Mouse (Mus musculus): ENCODE measurements around the gene Smdt1. TPM values are rescaled to one million over a fixed set of nuclear protein-coding genes. Genes with fewer than 3 reads are reported as not detected.

The Smdt1 gene
- 214 and 227 TPM in 2 replicates for polyA plus RNA-seq (2014; fragmentation: Nextera tagmentation; extraction: Ambion mirVana)

DNA sequence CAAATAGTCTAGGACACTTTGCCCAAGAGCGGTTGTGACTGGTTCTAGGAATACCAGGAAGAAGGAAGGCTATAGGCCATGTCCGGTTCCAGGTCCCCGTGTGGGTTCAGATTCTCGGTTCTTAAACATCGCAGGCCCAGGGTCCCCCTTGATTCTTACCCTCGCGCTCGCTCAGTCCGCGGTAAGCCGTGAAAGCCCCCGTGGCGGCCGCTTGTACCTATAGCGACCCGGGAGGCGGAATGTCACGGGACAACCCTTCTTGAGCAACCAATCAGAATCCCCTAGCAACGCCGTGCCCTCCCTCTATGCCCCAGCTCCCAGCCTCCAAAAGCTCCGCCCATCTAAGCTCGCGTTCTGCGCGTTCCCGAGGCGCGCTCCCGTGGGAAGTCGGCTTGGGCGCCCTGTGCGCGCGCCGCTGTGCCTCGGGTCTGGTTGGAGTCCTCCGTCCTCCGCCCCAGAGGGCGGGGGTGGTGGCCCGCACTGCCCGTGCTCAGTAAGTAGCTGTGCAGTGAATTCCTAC is at the start of gene Smdt1, which contains the start of the genes Naga and Pheta2:
TSS of gene Smdt1 (plus strand) at position 367 of the 520 bp plus-strand sequence.
TSS of gene Naga (minus strand) at position 333 of the 520 bp plus-strand sequence.
TSS of gene Pheta2 (plus strand) at position 350 of the 520 bp plus-strand sequence.
- no peaks in the 10 kb centered on the region for H3K36me3 ChIP-seq (replicated peaks; ENCODE audit: control insufficient read depth, insufficient read depth, low read depth, low read length)
- peaks cover 4% of the 10 kb centered on the region; the same call in 1 of the 2 replicates for H3K27me3 ChIP-seq (ENCODE audit: control insufficient read depth, insufficient read depth, low read length)
- under 1% methylated on average over 41 of the region's 41 CpGs for WGBS
- peak within 1 kb of the TSS; percentile 62 for H3K9ac ChIP-seq (replicated peaks; ENCODE audit: low read length)
- no peaks in the 10 kb centered on the region for H3K9me3 ChIP-seq (replicated peaks; ENCODE audit: control insufficient read depth, low read length)
- ATAC-seq (replicated peaks; ENCODE audit: insufficient number of reproducible peaks, low FRiP score, low TSS enrichment, low read depth) (peak; percentile 76), DNase-seq (ENCODE audit: low spot score) (peak; percentile 97)
- H3K27ac ChIP-seq (replicated peaks; ENCODE audit: low read depth, low read length), result no peak within 1 kb of the TSS
- peak within 1 kb of the TSS; percentile 62 for H3K4me2 ChIP-seq (ENCODE audit: low read depth, low read length)
- H3K4me1 ChIP-seq (ENCODE audit: control insufficient read depth, insufficient read depth, low read length), result no peaks in the 10 kb centered on the region
- H3K4me3 ChIP-seq (ENCODE audit: low read depth, low read length), result peak within 1 kb of the TSS; percentile 52

DNA sequence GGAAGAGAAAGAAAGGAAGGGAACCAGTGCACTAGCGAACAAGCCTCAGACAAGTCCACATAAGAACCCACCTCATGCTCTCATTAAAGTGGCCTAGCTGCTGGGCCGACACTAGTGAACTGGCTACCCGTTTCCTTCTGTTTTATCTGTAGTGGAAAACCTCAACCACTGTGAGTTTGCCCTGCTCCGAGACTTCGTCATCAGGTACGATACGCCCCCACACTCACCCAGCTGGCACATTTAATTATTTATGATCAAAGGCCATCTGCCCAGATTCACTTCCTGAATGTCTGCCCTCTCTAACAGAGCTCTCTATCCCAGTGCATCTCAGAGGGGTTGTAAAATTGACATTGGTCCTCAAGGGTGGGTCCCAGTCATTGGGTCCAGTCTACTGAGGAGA is 48.5 kb upstream of the Smdt1 start:
- Histone ChIP-seq H3K36me3 (replicated peaks; ENCODE audit: control insufficient read depth, insufficient read depth, low read depth, low read length) (peaks cover 3% of the 10 kb centered on the region), H3K27ac (replicated peaks; ENCODE audit: low read depth, low read length) (no peak overlapping the region), H3K4me1 (ENCODE audit: control insufficient read depth, insufficient read depth, low read length) (no peaks in the 10 kb centered on the region; the same call in 1 of the 2 replicates), H3K9me3 (replicated peaks; ENCODE audit: control insufficient read depth, low read length) (no peaks in the 10 kb centered on the region), H3K4me2 (ENCODE audit: low read depth, low read length) (no peak overlapping the region), H3K9ac (replicated peaks; ENCODE audit: low read length) (no peak overlapping the region), H3K27me3 (ENCODE audit: control insufficient read depth, insufficient read depth, low read length) (no peaks in the 10 kb centered on the region), H3K4me3 (ENCODE audit: low read depth, low read length) (no peak overlapping the region)
- ATAC-seq (replicated peaks; ENCODE audit: insufficient number of reproducible peaks, low FRiP score, low TSS enrichment, low read depth) (no peak), DNase-seq (ENCODE audit: low spot score) (no peak)
- 92% methylated on average over 7 of the region's 7 CpGs for WGBS

DNA sequence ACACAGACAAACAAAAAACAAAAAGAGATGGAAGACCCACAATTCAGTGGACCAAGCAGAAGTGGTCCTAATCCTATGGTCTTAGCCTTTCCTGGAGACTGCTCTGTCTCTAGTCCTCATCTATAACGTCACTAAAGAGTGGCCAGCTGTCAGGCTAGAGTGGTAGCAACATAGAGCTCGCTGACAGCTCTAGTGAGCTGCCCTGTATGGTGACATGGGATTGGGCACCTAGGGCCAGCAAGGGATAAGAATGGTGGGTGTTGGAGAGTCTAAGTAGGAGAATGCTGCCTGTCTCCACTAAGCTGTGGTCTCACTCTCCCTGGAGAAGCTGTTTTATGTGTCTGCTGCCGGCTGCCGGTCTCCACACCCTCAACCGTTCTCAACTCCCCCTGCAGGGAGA is 45.9 kb upstream of the Smdt1 start:
- Histone ChIP-seq H3K4me3 (ENCODE audit: low read depth, low read length) (no peak overlapping the region), H3K9me3 (replicated peaks; ENCODE audit: control insufficient read depth, low read length) (no peaks in the 10 kb centered on the region), H3K27ac (replicated peaks; ENCODE audit: low read depth, low read length) (no peak overlapping the region), H3K27me3 (ENCODE audit: control insufficient read depth, insufficient read depth, low read length) (no peaks in the 10 kb centered on the region), H3K9ac (replicated peaks; ENCODE audit: low read length) (no peak overlapping the region), H3K4me1 (ENCODE audit: control insufficient read depth, insufficient read depth, low read length) (no peaks in the 10 kb centered on the region; the same call in 1 of the 2 replicates), H3K36me3 (replicated peaks; ENCODE audit: control insufficient read depth, insufficient read depth, low read depth, low read length) (peaks cover 3% of the 10 kb centered on the region), H3K4me2 (ENCODE audit: low read depth, low read length) (no peak overlapping the region)
- DNase-seq (ENCODE audit: low spot score), result no peak
- WGBS, result 26% methylated on average over 5 of the region's 5 CpGs
- ATAC-seq (replicated peaks; ENCODE audit: insufficient number of reproducible peaks, low FRiP score, low TSS enrichment, low read depth), result peak; percentile 57

DNA sequence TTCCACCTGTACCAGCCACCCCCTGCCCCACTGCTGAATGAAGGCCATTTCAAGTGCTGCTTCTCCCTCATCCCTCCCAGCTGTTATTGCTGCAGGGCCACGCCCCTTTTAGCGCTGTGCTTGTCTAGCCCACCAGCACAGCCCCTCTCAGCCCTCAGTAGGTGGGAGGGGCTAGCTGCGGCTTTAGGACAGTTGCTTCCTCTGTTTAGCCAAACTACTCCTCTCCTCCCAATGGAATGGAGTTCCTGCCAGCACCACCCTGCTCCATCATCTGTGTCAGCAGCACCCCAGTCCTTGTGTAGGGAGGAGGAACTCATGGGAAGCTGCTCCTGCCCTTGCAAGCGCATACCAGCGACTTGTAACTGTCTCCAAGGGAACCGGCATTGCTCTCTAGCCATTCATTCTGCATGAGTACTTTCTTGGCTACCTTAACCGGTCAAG is 45.5 kb upstream of the Smdt1 start:
- H3K4me1 ChIP-seq (ENCODE audit: control insufficient read depth, insufficient read depth, low read length), result no peaks in the 10 kb centered on the region; the same call in 1 of the 2 replicates
- no peak overlapping the region for H3K27ac ChIP-seq (replicated peaks; ENCODE audit: low read depth, low read length)
- 16% methylated on average over 7 of the region's 7 CpGs for WGBS
- ATAC-seq (replicated peaks; ENCODE audit: insufficient number of reproducible peaks, low FRiP score, low TSS enrichment, low read depth), result peak; percentile 72
- no peak overlapping the region for H3K4me2 ChIP-seq (ENCODE audit: low read depth, low read length)
- peak; percentile 51 for DNase-seq (ENCODE audit: low spot score)
- no peak overlapping the region for H3K4me3 ChIP-seq (ENCODE audit: low read depth, low read length)
- peaks cover 3% of the 10 kb centered on the region for H3K36me3 ChIP-seq (replicated peaks; ENCODE audit: control insufficient read depth, insufficient read depth, low read depth, low read length)
- H3K9ac ChIP-seq (replicated peaks; ENCODE audit: low read length), result no peak overlapping the region
- H3K27me3 ChIP-seq (ENCODE audit: control insufficient read depth, insufficient read depth, low read length), result no peaks in the 10 kb centered on the region
- H3K9me3 ChIP-seq (replicated peaks; ENCODE audit: control insufficient read depth, low read length), result no peaks in the 10 kb centered on the region

DNA sequence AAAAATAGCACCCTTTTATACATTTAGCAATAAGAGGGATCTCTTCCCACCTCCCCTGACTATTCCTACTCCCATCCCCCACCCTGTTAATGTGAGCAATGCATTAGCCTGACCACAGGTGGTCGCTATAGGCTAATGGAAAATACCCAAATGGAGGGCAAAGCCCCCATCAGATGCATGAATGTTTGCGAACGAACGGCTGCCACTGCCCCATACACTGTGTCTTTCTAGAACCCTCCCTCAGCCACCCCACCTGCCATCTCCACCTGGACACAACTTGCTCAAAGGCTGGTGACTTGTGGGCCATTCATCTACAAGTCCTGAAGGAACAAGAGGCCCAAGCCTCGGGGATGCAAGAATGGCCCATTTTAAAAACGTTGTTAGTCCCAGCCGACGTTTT is 44.7 kb upstream of the Smdt1 start:
- Histone ChIP-seq H3K27me3 (ENCODE audit: control insufficient read depth, insufficient read depth, low read length) (no peaks in the 10 kb centered on the region), H3K36me3 (replicated peaks; ENCODE audit: control insufficient read depth, insufficient read depth, low read depth, low read length) (peaks cover 3% of the 10 kb centered on the region), H3K4me3 (ENCODE audit: low read depth, low read length) (no peak overlapping the region), H3K4me1 (ENCODE audit: control insufficient read depth, insufficient read depth, low read length) (no peaks in the 10 kb centered on the region; the same call in 1 of the 2 replicates), H3K4me2 (ENCODE audit: low read depth, low read length) (no peak overlapping the region), H3K9ac (replicated peaks; ENCODE audit: low read length) (no peak overlapping the region; the same call in 1 of the 2 replicates), H3K9me3 (replicated peaks; ENCODE audit: control insufficient read depth, low read length) (no peaks in the 10 kb centered on the region), H3K27ac (replicated peaks; ENCODE audit: low read depth, low read length) (no peak overlapping the region)
- ATAC-seq (replicated peaks; ENCODE audit: insufficient number of reproducible peaks, low FRiP score, low TSS enrichment, low read depth) (no peak), DNase-seq (ENCODE audit: low spot score) (peak; percentile 50)
- WGBS, result 46% methylated on average over 8 of the region's 8 CpGs

DNA sequence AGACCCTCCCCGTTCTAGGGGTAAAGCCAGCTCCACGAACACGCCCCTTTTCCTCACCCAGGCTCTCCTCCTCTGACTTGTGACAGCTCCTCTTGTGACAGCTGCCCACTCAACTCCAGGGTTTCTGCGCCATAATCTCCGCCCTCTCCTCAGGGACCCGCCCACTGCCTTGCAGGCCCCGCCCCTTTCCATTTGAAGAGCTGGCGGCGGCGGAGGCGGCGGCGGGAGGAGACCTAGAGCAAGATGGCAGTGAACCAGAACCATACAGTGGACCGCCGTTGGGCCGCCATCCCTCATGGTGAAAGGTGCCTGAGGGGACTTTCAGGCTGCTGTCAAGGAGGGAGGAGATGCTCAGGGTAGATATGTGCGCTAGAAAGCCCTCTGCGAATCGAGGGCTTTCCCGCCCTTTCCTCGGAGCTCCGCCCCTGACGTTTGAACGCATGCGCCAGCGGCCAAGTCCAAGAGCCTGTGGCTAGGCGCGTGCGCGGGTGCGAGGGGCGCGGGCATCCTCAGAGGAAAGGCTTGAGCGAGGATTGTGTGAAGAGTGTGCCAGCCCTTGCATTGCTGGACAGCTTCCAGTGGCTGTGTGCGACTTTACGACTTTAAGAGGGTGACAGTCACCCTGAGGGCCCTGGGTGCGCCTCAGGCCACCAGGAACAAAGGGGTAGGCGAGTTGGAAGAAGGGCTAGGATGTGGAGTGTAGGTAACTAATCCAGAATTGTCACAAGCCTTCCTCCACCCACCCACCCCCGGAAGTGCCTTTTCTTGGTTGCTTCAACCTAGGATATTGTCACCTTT is 39.8 kb upstream of the Smdt1 start, which contains the start of gene Wbp2nl:
TSS of gene Wbp2nl (plus strand) at position 191 of the 798 bp plus-strand sequence.
- peak within 1 kb of the TSS; percentile 11; the same call in 1 of the 2 replicates for H3K4me2 ChIP-seq (ENCODE audit: low read depth, low read length)
- DNase-seq (ENCODE audit: low spot score) (no peak), ATAC-seq (replicated peaks; ENCODE audit: insufficient number of reproducible peaks, low FRiP score, low TSS enrichment, low read depth) (no peak)
- no peaks in the 10 kb centered on the region for H3K36me3 ChIP-seq (replicated peaks; ENCODE audit: control insufficient read depth, insufficient read depth, low read depth, low read length)
- no peak within 1 kb of the TSS for H3K27ac ChIP-seq (replicated peaks; ENCODE audit: low read depth, low read length)
- H3K27me3 ChIP-seq (ENCODE audit: control insufficient read depth, insufficient read depth, low read length), result no peaks in the 10 kb centered on the region
- no peaks in the 10 kb centered on the region for H3K4me1 ChIP-seq (ENCODE audit: control insufficient read depth, insufficient read depth, low read length)
- WGBS, result 57% methylated on average over 39 of the region's 39 CpGs
- no peak within 1 kb of the TSS for H3K9ac ChIP-seq (replicated peaks; ENCODE audit: low read length)
- no peak within 1 kb of the TSS for H3K4me3 ChIP-seq (ENCODE audit: low read depth, low read length)
- H3K9me3 ChIP-seq (replicated peaks; ENCODE audit: control insufficient read depth, low read length), result no peaks in the 10 kb centered on the region

DNA sequence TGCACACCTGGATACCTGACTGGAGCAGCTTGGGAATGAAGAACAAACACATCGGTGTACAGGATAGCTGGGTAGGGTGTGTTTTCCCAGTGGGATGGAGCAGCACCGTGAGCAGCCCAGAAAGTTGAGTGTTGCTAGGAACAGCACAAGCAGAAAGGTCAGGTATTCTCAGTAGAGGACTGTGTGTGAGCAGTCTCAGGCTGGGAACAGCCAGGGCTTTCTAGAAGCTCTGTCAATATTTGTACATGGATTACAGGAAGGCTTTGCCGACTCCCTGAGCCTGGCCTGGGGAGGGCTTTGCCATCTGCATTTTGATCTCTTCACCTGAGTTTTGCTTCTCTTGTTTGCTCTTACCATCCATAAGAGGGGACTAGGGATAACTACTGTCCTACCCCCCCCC is 31.7 kb upstream of the Smdt1 start:
- Histone ChIP-seq H3K4me1 (ENCODE audit: control insufficient read depth, insufficient read depth, low read length) (no peaks in the 10 kb centered on the region), H3K27ac (replicated peaks; ENCODE audit: low read depth, low read length) (no peak overlapping the region), H3K27me3 (ENCODE audit: control insufficient read depth, insufficient read depth, low read length) (no peaks in the 10 kb centered on the region), H3K9ac (replicated peaks; ENCODE audit: low read length) (no peak overlapping the region), H3K4me2 (ENCODE audit: low read depth, low read length) (no peak overlapping the region), H3K4me3 (ENCODE audit: low read depth, low read length) (no peak overlapping the region), H3K9me3 (replicated peaks; ENCODE audit: control insufficient read depth, low read length) (no peaks in the 10 kb centered on the region), H3K36me3 (replicated peaks; ENCODE audit: control insufficient read depth, insufficient read depth, low read depth, low read length) (no peaks in the 10 kb centered on the region)
- 73% methylated on average over 3 of the region's 3 CpGs for WGBS
- ATAC-seq (replicated peaks; ENCODE audit: insufficient number of reproducible peaks, low FRiP score, low TSS enrichment, low read depth) (no peak), DNase-seq (ENCODE audit: low spot score) (no peak)

DNA sequence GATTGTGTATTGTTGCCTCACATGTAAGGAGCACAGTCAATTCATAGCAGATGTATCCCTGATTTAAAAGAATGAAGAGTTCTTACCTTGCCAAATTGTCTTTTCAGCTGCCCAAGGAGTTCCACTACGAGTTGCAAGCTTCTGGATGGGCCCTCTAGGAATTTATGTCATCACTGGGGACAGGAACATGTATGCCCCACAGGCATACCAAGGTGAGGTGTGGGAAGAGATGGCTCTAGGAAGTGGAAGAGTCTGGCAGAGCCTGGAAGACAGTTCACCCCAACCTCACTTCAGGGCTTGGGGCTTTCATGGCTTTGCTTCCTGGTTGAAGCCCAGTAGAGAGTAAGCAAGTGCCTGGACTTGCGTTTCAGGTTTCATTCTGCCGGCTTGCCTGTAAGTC is 30.3 kb upstream of the Smdt1 start:
- no peak for DNase-seq (ENCODE audit: low spot score)
- no peak overlapping the region for H3K27ac ChIP-seq (replicated peaks; ENCODE audit: low read depth, low read length)
- no peaks in the 10 kb centered on the region for H3K27me3 ChIP-seq (ENCODE audit: control insufficient read depth, insufficient read depth, low read length)
- 62% methylated on average over 3 of the region's 3 CpGs for WGBS
- H3K36me3 ChIP-seq (replicated peaks; ENCODE audit: control insufficient read depth, insufficient read depth, low read depth, low read length), result no peaks in the 10 kb centered on the region
- no peaks in the 10 kb centered on the region for H3K9me3 ChIP-seq (replicated peaks; ENCODE audit: control insufficient read depth, low read length)
- H3K4me2 ChIP-seq (ENCODE audit: low read depth, low read length), result no peak overlapping the region
- no peaks in the 10 kb centered on the region for H3K4me1 ChIP-seq (ENCODE audit: control insufficient read depth, insufficient read depth, low read length)
- H3K4me3 ChIP-seq (ENCODE audit: low read depth, low read length), result no peak overlapping the region
- ATAC-seq (replicated peaks; ENCODE audit: insufficient number of reproducible peaks, low FRiP score, low TSS enrichment, low read depth), result no peak
- no peak overlapping the region for H3K9ac ChIP-seq (replicated peaks; ENCODE audit: low read length)
